Mouse (Mus musculus) layer of hippocampus, adult 2 months (tissue): Measurements from ENCODE around the gene Sema6d. TPM values are rescaled to one million over a fixed set of nuclear protein-coding genes. Genes with fewer than 3 reads are reported as not detected.
"Not testable (repeated sequence)": the region's sequence is repeated elsewhere in the genome, so short reads cannot be mapped to it uniquely, and the experiment has no call there.

ENCODE experiments used
- DNase-seq, 2 experiments: peaks; one replicate each; pipeline ENCODE4 v3.0.0; 2022; ENCODE audit warnings: low spot score in 2 of 2
- H3K27ac ChIP-seq: fragments of 200-600 bp; 2 replicates; pipeline ENCODE4 v1.8.1; 2022
- H3K4me3 ChIP-seq: fragments of 200-600 bp; 2 replicates; pipeline ENCODE4 v1.8.1; 2022; ENCODE audit warnings: mild to moderate bottlenecking
- CTCF ChIP-seq: fragments of 200-600 bp; conservative IDR thresholded peaks from 2 replicates; pipeline ENCODE4 v1.8.1; 2022; ENCODE audit warnings: antibody characterized with exemption, mild to moderate bottlenecking, moderate library complexity
- total RNA-seq, 2 experiments: library from RNA; stranded (reverse); gene quantifications; 2 replicates each; pipeline ENCODE4 v1.2.3; 2021

Sema6d gene
- total RNA-seq, 2 experiments from 2014 or later, result 50.0 to 58.7 TPM

- no peak for TF ChIP-seq CTCF
- DNase-seq, result no peak
- Histone ChIP-seq H3K4me3 (no peak overlapping the region), H3K27ac (peak overlapping the region; percentile 67)
Measured at GRCm38 (mm10) chr2:124332890-124333289, 243.1 kb downstream of the Sema6d start.

- H3K27ac ChIP-seq, H3K4me3 ChIP-seq, DNase-seq: not testable (repeated sequence)
- TF ChIP-seq CTCF, result peak; percentile 60
Measured at GRCm38 (mm10) chr2:124334655-124335054, 244.9 kb downstream of the Sema6d start.

GRCm38 (mm10) chr2:124338296-124338695 lies 248.5 kb downstream of the Sema6d start:
- no peak overlapping the region for H3K4me3 ChIP-seq
- no peak for DNase-seq

GRCm38 (mm10) chr2:124354191-124354590 lies 264.4 kb downstream of the Sema6d start:
- no peak for TF ChIP-seq CTCF
- peak overlapping the region; percentile 75 for H3K27ac ChIP-seq
- DNase-seq, result peak in 1 of 2 experiments; percentile 42
- no peak overlapping the region for H3K4me3 ChIP-seq

More at GRCm38 (mm10) chr2:124338296-124338695, 248.5 kb downstream of the Sema6d start:
- H3K27ac ChIP-seq, result peak overlapping the region; percentile 36; the same call in 1 of the 2 replicates
- TF ChIP-seq CTCF, result no peak

GRCm38 (mm10) chr2:124354716-124355115 lies 264.9 kb downstream of the Sema6d start:
- DNase-seq, result no peak
- Histone ChIP-seq H3K27ac (peak overlapping the region; percentile 75), H3K4me3 (no peak overlapping the region)
- no peak for TF ChIP-seq CTCF

DNA sequence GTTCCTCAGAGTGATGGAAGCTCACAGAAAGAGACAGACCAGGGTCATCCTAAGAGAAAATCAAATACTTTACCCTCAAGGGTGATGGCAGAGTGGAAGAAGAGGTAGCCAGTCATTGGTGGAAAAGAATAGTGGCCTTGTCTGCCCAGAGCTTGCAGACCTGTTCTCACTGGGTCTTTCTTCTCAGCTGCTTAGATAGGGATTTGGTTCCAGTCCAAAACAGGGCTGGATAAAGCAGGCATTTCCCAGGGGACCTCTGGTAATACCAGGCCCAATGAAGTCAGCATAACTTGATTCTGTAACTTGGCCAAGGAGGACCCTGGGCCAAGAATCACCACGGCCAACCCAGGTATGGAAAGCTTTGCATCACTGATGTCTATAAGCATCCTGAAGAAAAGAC lies 279.5 kb downstream of the Sema6d start:
- DNase-seq, result no peak
- TF ChIP-seq CTCF, result no peak
- H3K27ac ChIP-seq, result peak overlapping the region; percentile 40; the same call in 1 of the 2 replicates
- H3K4me3 ChIP-seq, result no peak overlapping the region

GRCm38 (mm10) chr2:124369991-124370390 lies 280.2 kb downstream of the Sema6d start:
- no peak overlapping the region for H3K4me3 ChIP-seq
- no peak for TF ChIP-seq CTCF
- DNase-seq, result peak; percentile 23 to 29
- H3K27ac ChIP-seq, result peak overlapping the region; percentile 40; the same call in 1 of the 2 replicates

DNA sequence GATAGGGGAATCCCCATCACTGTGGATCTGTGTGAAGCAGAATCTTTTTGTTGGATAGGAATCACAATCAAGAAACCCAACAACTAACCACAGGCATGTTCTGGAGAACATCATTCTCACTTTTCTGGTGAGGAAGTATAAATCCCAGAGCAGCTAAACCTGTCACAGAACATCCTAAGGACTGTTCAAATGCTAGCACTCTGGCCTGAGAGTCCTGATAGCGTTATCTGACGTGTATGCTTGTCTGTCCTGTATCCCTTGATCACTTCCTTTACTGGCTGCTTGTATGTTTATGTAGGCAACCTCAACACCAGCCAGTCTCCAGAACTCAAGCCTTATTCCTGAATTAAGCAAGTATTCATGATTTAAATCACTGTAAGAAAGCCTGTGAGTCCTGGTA lies 281.6 kb downstream of the Sema6d start:
- DNase-seq, result no peak
- no peak overlapping the region for H3K4me3 ChIP-seq
- no peak for TF ChIP-seq CTCF
- H3K27ac ChIP-seq, result no peak overlapping the region

DNA sequence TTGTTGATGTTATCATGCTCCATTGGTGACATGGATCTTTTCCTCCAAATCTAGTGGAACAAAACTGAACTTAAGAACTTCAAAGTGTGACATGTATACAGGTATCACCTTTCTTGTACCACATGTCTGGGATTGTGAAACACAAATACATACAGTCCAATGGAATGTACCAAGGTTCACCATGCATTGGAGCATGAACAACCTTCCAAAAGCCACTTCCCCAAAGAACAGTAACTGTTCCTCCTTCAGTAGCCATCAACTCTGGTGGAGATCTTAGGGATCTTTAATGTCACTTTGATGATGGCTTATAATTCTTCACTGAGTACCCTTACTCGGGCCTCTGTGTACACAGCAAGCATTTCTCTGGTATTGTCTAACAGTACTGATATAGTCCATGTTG lies 295.3 kb downstream of the Sema6d start:
- H3K27ac ChIP-seq, result no peak overlapping the region
- TF ChIP-seq CTCF, result no peak
- no peak for DNase-seq
- no peak overlapping the region for H3K4me3 ChIP-seq

- TF ChIP-seq CTCF, result no peak
- DNase-seq, result no peak
- Histone ChIP-seq H3K4me3 (no peak overlapping the region), H3K27ac (no peak overlapping the region)
Measured at GRCm38 (mm10) chr2:124385722-124386121, 296.0 kb downstream of the Sema6d start.

- TF ChIP-seq CTCF, result peak; percentile 42
- Histone ChIP-seq H3K4me3 (no peak overlapping the region), H3K27ac (no peak overlapping the region)
- DNase-seq, result no peak
Measured at GRCm38 (mm10) chr2:124388269-124388668, 298.5 kb downstream of the Sema6d start.

GRCm38 (mm10) chr2:124396733-124397132 lies 307.0 kb downstream of the Sema6d start:
- no peak overlapping the region for H3K4me3 ChIP-seq
- TF ChIP-seq CTCF, result no peak
- no peak for DNase-seq
- H3K27ac ChIP-seq, result no peak overlapping the region

- H3K27ac ChIP-seq, result no peak overlapping the region
- no peak for TF ChIP-seq CTCF
- H3K4me3 ChIP-seq, result no peak overlapping the region
- DNase-seq, result no peak
Measured at GRCm38 (mm10) chr2:124397304-124397703, 307.5 kb downstream of the Sema6d start.

GRCm38 (mm10) chr2:124399611-124400010 lies 309.8 kb downstream of the Sema6d start:
- DNase-seq, result no peak
- TF ChIP-seq CTCF, result no peak
- H3K4me3 ChIP-seq, result no peak overlapping the region
- no peak overlapping the region for H3K27ac ChIP-seq
